Comparison of ENCODE assay signal across 8 mouse cellular contexts in genomic region chr11:60273273-60273805, GRCm38 (mm10). TPM values are rescaled to one million over a fixed set of nuclear protein-coding genes. Genes with fewer than 3 reads are reported as not detected.
DNase-seq lines count a peak whose midpoint lies in the region; ATAC-seq lines count a peak whose summit lies in the region.

No protein-coding gene starts in this region.

- no peak overlapping the region for H3K4me2 ChIP-seq in liver, embryonic 11.5 days
- no peak overlapping the region for H3K4me2 ChIP-seq in hindbrain, embryonic 13.5 days
- H3K4me2 ChIP-seq in midbrain, embryonic 15.5 days = no peak overlapping the region

- H3K4me3 ChIP-seq in liver, embryonic 11.5 days (ENCODE audit: low read depth, low read length) = no peak overlapping the region
- no peak overlapping the region for H3K4me3 ChIP-seq in brown adipose tissue, adult 24 weeks (ENCODE audit: insufficient read depth, low read depth, low read length)
- no peak overlapping the region for H3K4me3 ChIP-seq in hindbrain, embryonic 13.5 days
- H3K4me3 ChIP-seq in midbrain, embryonic 15.5 days = no peak overlapping the region

- no peak for DNase-seq in liver, embryonic 11.5 days (ENCODE audit: low spot score)
- DNase-seq in liver = no peak
- DNase-seq in urinary bladder, postnatal 10 days (ENCODE audit: low spot score) = no peak
- no peak for DNase-seq in cerebellum, postnatal 36 days
- no peak for DNase-seq in cerebellum, adult 9-10 months

- no peak overlapping the region for H3K9ac ChIP-seq in liver, embryonic 11.5 days (ENCODE audit: low read depth, low read length)
- no peak overlapping the region for H3K9ac ChIP-seq in hindbrain, embryonic 13.5 days
- no peak overlapping the region for H3K9ac ChIP-seq in midbrain, embryonic 15.5 days

- H3K4me1 ChIP-seq in liver, embryonic 11.5 days (replicated peaks; ENCODE audit: control insufficient read depth, insufficient read depth, low read length) = 0 out of 2 replicates have a peak, but pooled peaks cover 3% of the 10 kb centered on the region
- peaks cover 8% of the 10 kb centered on the region; the same call in 1 of the 2 replicates for H3K4me1 ChIP-seq in brown adipose tissue, adult 24 weeks (ENCODE audit: control insufficient read depth, insufficient read depth, insufficient read length, low read length)
- peaks cover 26% of the 10 kb centered on the region for H3K4me1 ChIP-seq in hindbrain, embryonic 13.5 days (replicated peaks)
- H3K4me1 ChIP-seq in midbrain, embryonic 15.5 days = peaks cover 33% of the 10 kb centered on the region

- WGBS in liver, embryonic 11.5 days = 69% methylated on average over 5 of the region's 5 CpGs
- 68% methylated on average over 5 of the region's 5 CpGs for WGBS in hindbrain, embryonic 13.5 days
- 53% methylated on average over 5 of the region's 5 CpGs for WGBS in midbrain, embryonic 15.5 days

- no peaks in the 10 kb centered on the region for H3K9me3 ChIP-seq in liver, embryonic 11.5 days (ENCODE audit: control insufficient read depth, low read length)
- no peaks in the 10 kb centered on the region for H3K9me3 ChIP-seq in hindbrain, embryonic 13.5 days
- H3K9me3 ChIP-seq in midbrain, embryonic 15.5 days = no peaks in the 10 kb centered on the region

- H3K27me3 ChIP-seq in liver, embryonic 11.5 days (replicated peaks; ENCODE audit: control insufficient read depth, insufficient read depth, low read length) = no peaks in the 10 kb centered on the region
- no peaks in the 10 kb centered on the region for H3K27me3 ChIP-seq in hindbrain, embryonic 13.5 days
- H3K27me3 ChIP-seq in midbrain, embryonic 15.5 days (replicated peaks) = no peaks in the 10 kb centered on the region

- no peaks in the 10 kb centered on the region for H3K36me3 ChIP-seq in liver, embryonic 11.5 days (ENCODE audit: control insufficient read depth, insufficient read depth, low read length)
- peaks cover 27% of the 10 kb centered on the region for H3K36me3 ChIP-seq in hindbrain, embryonic 13.5 days
- H3K36me3 ChIP-seq in midbrain, embryonic 15.5 days (replicated peaks) = no peaks in the 10 kb centered on the region

- H3K27ac ChIP-seq in liver, embryonic 11.5 days (ENCODE audit: low read depth, low read length) = peak overlapping the region; percentile 30; the same call in 1 of the 2 replicates
- 0 out of 2 replicates have a peak overlapping the region, but pooled peaks have one; percentile 3 for H3K27ac ChIP-seq in brown adipose tissue, adult 24 weeks (replicated peaks; ENCODE audit: low read depth, low read length)
- H3K27ac ChIP-seq in hindbrain, embryonic 13.5 days = peak overlapping the region; percentile 80
- peak overlapping the region; percentile 52 for H3K27ac ChIP-seq in midbrain, embryonic 15.5 days

- no peak for ATAC-seq in liver, embryonic 11.5 days (replicated peaks; ENCODE audit: low FRiP score)
- ATAC-seq in hindbrain, embryonic 13.5 days (ENCODE audit: low FRiP score) = no peak
- no peak for ATAC-seq in midbrain, embryonic 15.5 days (replicated peaks)

RNA-seq across cellular contexts. Expression of gene Srebf1, which starts 51.0 kb away (rescaled TPM):
- 78.2 and 78.7 TPM in 2 replicates for polyA plus RNA-seq in liver, embryonic 11.5 days (2014; fragmentation: Nextera tagmentation; extraction: Ambion mirVana)
- 192 and 233 TPM in 2 replicates for polyA plus RNA-seq in brown adipose tissue, adult 24 weeks (2012; ENCODE audit: insufficient read depth, insufficient read length, missing spikeins)
- polyA plus RNA-seq in hindbrain, embryonic 13.5 days (2015; fragmentation: Nextera tagmentation; extraction: Ambion mirVana) = 38.2 and 43.9 TPM in 2 replicates
- 37.0 and 38.3 TPM in 2 replicates for polyA plus RNA-seq in midbrain, embryonic 15.5 days (2015; fragmentation: Nextera tagmentation; extraction: Ambion mirVana)

Comparison
In these comparisons a context has a peak if more than half of its experiments do, and no peak if none do; other contexts are left out.
1. H3K27ac ChIP-seq: peak in every context shown above with its lines; median percentile 80 in hindbrain, embryonic 13.5 days; 52 in midbrain, embryonic 15.5 days; 30 in liver, embryonic 11.5 days; 3 in brown adipose tissue, adult 24 weeks.